Mouse (Mus musculus) myocyte (in vitro differentiated cells): Measurements from ENCODE around the gene Abca3.

Experiments used
- E2F4 ChIP-seq: IDR thresholded peaks from one replicate; pipeline ENCODE4 v1.6.1; 2011; ENCODE audit warnings: mild to moderate bottlenecking, control low read depth, moderate library complexity; ENCODE audit not compliant: insufficient read depth
- MAX ChIP-seq: IDR thresholded peaks from one replicate; pipeline ENCODE4 v1.6.1; 2011; ENCODE audit warnings: low read depth, mild to moderate bottlenecking, control low read depth
- MYOD1 ChIP-seq, 3 experiments: IDR thresholded peaks; one replicate each; pipeline ENCODE4 v1.6.1; 2011; ENCODE audit warnings: control low read depth in 2 of 3, low read depth in 2 of 3, mild to moderate bottlenecking in 2 of 3, moderate library complexity in 1 of 3; ENCODE audit not compliant: insufficient read length in 2 of 3, control insufficient read depth in 1 of 3
- MYOG ChIP-seq, 3 experiments: IDR thresholded peaks; one replicate each; pipeline ENCODE4 v1.6.1; 2011; ENCODE audit warnings: control low read depth in 2 of 3, low read depth in 2 of 3, mild to moderate bottlenecking in 2 of 3; ENCODE audit not compliant: insufficient read length in 2 of 3, control insufficient read depth in 1 of 3, insufficient read depth in 1 of 3
- POLR2A ChIP-seq: IDR thresholded peaks from one replicate; pipeline ENCODE4 v1.6.1; 2011; ENCODE audit warnings: low read depth, mild to moderate bottlenecking, control low read depth, moderate library complexity; ENCODE audit not compliant: insufficient read length
- USF1 ChIP-seq: IDR thresholded peaks from one replicate; pipeline ENCODE4 v1.6.1; 2011; ENCODE audit warnings: low read depth, mild to moderate bottlenecking, control low read depth, moderate library complexity

- TF ChIP-seq POLR2A, result no peak
- no peak for TF ChIP-seq USF1
- no peak for TF ChIP-seq E2F4
- TF ChIP-seq MAX, result no peak
- TF ChIP-seq MYOG (IDR thresholded peaks at IDR 0.05; ENCODE audit: control insufficient read depth in 1 of 3, insufficient read depth in 1 of 3, insufficient read length in 2 of 3, low read depth in 2 of 3), result no peak
- no peak for TF ChIP-seq MYOD1 (IDR thresholded peaks at IDR 0.05; ENCODE audit: control insufficient read depth in 1 of 3, insufficient read length in 2 of 3, low read depth in 2 of 3)
Measured at GRCm38 (mm10) chr17:24407116-24407803, 55.5 kb downstream of the Abca3 start.
